Mouse (Mus musculus): ENCODE data around the gene Smap2. TPM values are rescaled to one million over a fixed set of nuclear protein-coding genes. Genes with fewer than 3 reads are reported as not detected.

Smap2 gene
- 33.1 TPM for polyA plus RNA-seq (2014; fragmentation: Illumina TruSeq; extraction: RNeasy Lipid Tissue Mini Kit (QIAGEN cat#74804); ENCODE audit: low read depth, low replicate concordance)

DNA sequence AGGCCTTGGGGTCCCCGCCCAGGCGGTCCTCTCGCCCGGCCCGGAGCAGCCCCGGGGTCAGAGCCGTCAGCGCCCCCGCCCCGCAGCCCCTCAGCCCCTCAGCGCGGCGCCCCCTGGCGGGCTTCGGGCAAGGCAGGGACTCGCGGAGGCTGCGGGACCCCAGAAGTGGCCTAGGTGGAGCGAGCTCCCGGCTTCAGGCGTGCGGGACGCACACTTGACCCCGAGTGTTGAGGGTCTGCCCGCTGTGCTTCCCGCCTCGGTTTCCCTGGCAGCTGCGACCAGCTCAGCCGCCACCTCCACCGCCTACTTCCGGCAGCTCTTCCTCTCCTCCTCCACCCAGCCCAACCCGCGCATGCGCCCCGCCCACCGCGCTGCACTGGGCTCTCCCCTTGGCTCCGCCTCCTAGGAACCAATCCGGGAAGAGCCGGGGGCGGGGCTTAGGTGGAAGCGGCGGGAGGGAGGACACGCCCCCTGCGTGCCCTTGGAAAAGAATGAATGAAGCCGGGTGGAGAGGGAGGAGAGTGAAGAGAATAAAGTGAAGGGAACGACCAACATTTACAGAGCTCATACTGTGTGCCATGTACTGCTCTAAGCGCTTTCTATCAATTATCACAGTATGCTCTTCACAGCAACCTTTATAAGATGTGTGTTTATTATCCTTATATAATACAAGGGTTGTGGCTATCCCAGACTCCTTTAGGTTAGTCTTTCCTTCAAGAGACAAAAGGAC, at the start of gene Smap2:
Gene Smap2 (minus strand): TSS at position 320 of the 730 bp plus-strand sequence.

DNA sequence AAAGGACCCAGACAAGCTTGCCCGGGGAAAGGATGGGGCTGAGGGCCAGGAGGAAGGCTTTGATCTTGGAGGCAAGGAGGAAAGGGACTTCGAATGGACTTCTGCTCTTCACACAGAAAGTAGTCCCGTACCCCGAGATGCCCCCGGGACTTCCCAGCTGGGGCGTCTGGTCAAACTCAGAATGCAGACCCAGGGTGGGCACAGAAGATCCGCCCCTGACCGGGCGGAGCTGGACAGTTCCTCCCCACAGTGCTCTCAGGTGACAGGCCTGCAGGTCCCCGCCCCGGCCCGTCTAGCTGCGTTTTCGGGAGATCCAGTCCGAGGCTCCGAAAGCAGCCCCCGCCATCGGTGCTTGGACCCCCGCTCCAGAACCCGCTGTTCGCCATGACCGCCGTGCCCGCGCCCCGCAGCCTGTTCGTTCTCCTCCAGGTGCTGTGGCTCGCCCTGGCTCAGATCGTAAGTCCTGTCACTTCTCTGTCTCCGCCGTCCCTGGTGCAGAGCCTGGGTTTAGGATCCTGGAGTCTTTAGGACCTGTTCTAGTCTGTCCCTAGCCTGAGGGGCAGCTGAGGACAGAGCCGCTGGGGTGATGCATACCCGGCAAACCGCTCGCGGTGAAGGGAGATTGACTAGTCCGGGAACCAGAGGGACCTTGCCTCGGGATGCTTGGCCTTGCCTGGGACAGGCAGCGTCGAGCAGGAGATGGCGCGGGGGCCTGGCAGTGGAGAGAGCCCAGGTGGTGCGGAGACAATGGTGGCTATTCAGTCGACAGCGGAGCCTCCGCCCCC, 22.5 kb upstream of the Smap2 start, which contains the start of gene Col9a2:
Gene Col9a2 (plus strand): TSS at position 55 of the 785 bp plus-strand sequence.

DNA sequence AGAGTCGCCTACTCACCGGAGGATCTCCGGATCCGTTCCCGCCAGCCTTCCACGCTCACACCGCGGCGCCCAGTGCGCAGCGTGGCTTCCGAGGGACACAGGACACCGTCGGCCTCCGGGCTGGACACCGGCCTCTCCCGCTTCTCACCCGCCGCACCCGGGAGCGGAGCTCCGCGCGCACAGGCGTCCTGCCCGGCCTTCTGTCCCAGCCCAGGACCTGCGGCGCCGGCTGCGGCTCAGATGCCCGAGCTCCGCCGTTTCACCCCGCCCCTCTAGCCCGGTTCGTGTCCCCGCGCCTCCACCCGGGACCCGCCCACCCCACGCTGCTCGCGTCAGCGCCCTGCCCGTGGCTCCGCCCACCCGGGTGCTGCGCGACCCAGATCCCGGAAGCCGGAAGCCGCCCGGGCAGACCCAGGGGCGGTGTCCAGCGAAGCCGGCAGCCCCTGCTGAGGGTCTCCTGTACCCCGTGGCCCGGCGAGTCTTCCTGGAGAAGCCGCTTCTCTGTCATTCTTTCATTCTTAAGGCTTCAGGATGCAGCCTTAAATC, 65.5 kb downstream of the Smap2 start, which contains the start of gene Zfp69:
Gene Zfp69 (minus strand): TSS at position 272 of the 546 bp plus-strand sequence.

DNA sequence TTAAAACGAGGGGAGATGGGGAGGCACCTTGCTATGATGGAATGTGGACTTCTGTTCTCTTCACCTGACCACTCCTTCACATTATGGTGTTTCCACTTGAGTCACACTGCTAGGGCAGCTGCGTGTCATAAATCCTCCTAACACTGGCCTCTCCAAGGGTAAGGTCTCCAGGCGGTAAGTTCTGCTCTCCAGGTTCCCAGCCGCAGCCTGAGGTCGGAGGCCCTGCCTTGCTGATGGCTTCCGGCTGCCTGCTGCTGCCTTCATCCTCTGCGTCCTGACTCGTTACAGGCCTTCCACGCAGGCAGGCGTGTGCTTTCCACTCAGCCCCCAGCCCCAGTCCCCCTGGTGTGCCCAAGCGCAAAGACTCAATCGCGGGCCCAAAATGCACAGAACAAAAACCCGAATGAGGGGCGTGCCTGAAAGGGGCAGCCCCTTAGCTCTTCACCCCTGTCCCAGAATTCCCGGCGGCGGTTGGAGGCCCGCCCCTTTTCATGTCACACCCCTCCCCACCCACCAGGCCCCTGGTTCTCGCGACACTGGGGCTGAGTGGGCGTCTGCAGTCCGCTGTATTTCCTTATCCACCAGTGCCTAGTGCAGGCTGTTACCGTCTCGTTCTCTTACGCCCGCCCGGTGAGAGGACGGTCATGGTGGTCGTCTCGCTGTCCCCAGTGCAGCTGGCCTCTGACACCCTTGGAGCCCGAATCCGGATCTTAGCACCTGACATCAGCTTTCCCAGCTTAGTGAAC, 92.3 kb downstream of the Smap2 start, which contains the start of gene Exo5:
Gene Exo5 (minus strand): TSS at position 464 of the 746 bp plus-strand sequence.

Other genes starting within 250 kb of the Smap2 start
- 70.0 TPM for gene Nfyc, start 185.7 kb downstream of the Smap2 start, polyA plus RNA-seq (2014; fragmentation: Illumina TruSeq; extraction: RNeasy Lipid Tissue Mini Kit (QIAGEN cat#74804); ENCODE audit: low read depth, low replicate concordance)
- gene Rims3, start 162.4 kb downstream of the Smap2 start, polyA plus RNA-seq (2014; fragmentation: Illumina TruSeq; extraction: RNeasy Lipid Tissue Mini Kit (QIAGEN cat#74804); ENCODE audit: low read depth, low replicate concordance), result 0.16 TPM
- gene Exo5, start 92.2 kb downstream of the Smap2 start, polyA plus RNA-seq (2014; fragmentation: Illumina TruSeq; extraction: RNeasy Lipid Tissue Mini Kit (QIAGEN cat#74804); ENCODE audit: low read depth, low replicate concordance), result 3.2 TPM
- 0.86 TPM for gene Zfp69, start 65.5 kb downstream of the Smap2 start, polyA plus RNA-seq (2014; fragmentation: Illumina TruSeq; extraction: RNeasy Lipid Tissue Mini Kit (QIAGEN cat#74804); ENCODE audit: low read depth, low replicate concordance)
- 0.24 TPM for gene Col9a2, start 22.1 kb upstream of the Smap2 start, polyA plus RNA-seq (2014; fragmentation: Illumina TruSeq; extraction: RNeasy Lipid Tissue Mini Kit (QIAGEN cat#74804); ENCODE audit: low read depth, low replicate concordance)
- 32.3 TPM for gene Zmpste24, start 81.0 kb upstream of the Smap2 start, polyA plus RNA-seq (2014; fragmentation: Illumina TruSeq; extraction: RNeasy Lipid Tissue Mini Kit (QIAGEN cat#74804); ENCODE audit: low read depth, low replicate concordance)
- gene Tmco2, start 92.0 kb upstream of the Smap2 start, polyA plus RNA-seq (2014; fragmentation: Illumina TruSeq; extraction: RNeasy Lipid Tissue Mini Kit (QIAGEN cat#74804); ENCODE audit: low read depth, low replicate concordance), result not detected
- gene Rlf, start 197.8 kb upstream of the Smap2 start, polyA plus RNA-seq (2014; fragmentation: Illumina TruSeq; extraction: RNeasy Lipid Tissue Mini Kit (QIAGEN cat#74804); ENCODE audit: low read depth, low replicate concordance), result 7.5 TPM